ENCODE assay signal across 8 mouse cellular contexts in the genomic region with DNA sequence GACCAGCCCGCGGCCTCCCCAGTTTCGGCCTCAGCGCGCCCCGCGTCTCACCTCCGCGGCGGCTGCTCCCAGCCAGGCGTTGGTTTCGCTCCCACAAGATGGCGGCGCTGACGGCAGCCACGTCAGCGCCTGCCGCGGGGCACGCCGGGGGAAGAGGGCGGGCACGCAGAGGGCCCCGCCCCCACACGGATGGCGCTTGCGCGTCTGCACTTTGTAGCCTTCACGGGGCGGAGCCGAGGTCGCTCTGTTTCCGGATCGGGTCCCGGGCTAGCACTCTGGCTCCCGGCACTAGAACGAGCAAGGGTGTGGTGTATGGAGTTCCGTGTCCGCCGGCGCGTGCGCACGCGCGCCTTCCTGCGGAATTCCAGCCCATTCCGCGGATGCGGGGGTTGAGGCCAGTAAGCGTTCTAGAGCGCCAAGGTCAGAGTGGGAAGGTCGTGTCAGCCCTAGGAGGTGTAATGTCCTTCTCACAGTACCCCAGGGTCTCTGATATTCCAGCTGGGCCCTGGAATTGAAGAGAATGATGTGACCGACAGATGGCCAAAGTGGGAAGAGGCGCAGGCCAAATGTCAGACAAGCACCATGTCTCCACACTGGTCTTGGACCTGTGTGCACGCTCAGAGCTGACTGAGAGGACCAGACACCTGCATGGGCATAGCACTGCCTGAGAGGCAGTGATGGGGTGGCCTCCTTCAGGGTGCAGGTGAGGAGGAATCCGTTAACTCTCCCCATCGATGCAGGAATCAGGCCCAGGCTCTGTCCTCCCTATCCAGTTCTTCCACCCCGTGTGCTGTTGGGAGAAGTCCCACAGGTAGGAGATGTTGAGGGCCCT. TPM values are rescaled to one million over a fixed set of nuclear protein-coding genes. Genes with fewer than 3 reads are reported as not detected.
DNase-seq lines count a peak whose midpoint lies in the region; ATAC-seq and TF ChIP-seq lines count a peak whose summit lies in the region.

A gene (minus strand): TSS at position 149 of the 832 bp plus-strand sequence.

- H3K4me1 ChIP-seq in hindbrain, embryonic 10.5 days (replicated peaks) = peaks cover 38% of the 10 kb centered on the region
- peaks cover 31% of the 10 kb centered on the region for H3K4me1 ChIP-seq in lung, postnatal 0 days (ENCODE audit: insufficient read depth, low read depth, low read length)

- DNase-seq in MEL-GATA-1-ER (ENCODE audit: extremely low read depth, low read depth) = peak; percentile 90
- peak; percentile 96 for DNase-seq in cerebellum, adult 8-10 months
- peak; percentile 95 for DNase-seq in hindbrain, embryonic 10.5 days (ENCODE audit: low spot score)
- DNase-seq in layer of hippocampus, adult 9-11 months = peak; percentile 97
- DNase-seq in lung, postnatal 0 days (ENCODE audit: low spot score) = peak; percentile 97
- peak; percentile 94 for DNase-seq in ovary, postnatal 14 days (ENCODE audit: low spot score)
- peak; percentile 98 for DNase-seq in thymus, postnatal 14 days

- peak within 1 kb of the TSS; percentile 98 for H3K27ac ChIP-seq in hindbrain, embryonic 10.5 days
- H3K27ac ChIP-seq in lung, postnatal 0 days (ENCODE audit: low read length) = peak within 1 kb of the TSS; percentile 99

- WGBS in hindbrain, embryonic 10.5 days = 4% methylated on average over 59 of the region's 59 CpGs
- WGBS in lung, postnatal 0 days = 6% methylated on average over 52 of the region's 59 CpGs

- H3K9ac ChIP-seq in lung, postnatal 0 days (replicated peaks; ENCODE audit: low read depth) = peak within 1 kb of the TSS; percentile 99

- no peaks in the 10 kb centered on the region for H3K27me3 ChIP-seq in hindbrain, embryonic 10.5 days (ENCODE audit: insufficient read depth, poor library complexity, severe bottlenecking)
- H3K27me3 ChIP-seq in lung, postnatal 0 days (replicated peaks; ENCODE audit: insufficient read depth, low read length) = no peaks in the 10 kb centered on the region

- peak within 1 kb of the TSS; percentile 93 for H3K4me2 ChIP-seq in lung, postnatal 0 days (replicated peaks; ENCODE audit: low read depth, low read length)

- H3K4me3 ChIP-seq in hindbrain, embryonic 10.5 days = peak within 1 kb of the TSS; percentile 84
- peak within 1 kb of the TSS; percentile 99 for H3K4me3 ChIP-seq in lung, postnatal 0 days (ENCODE audit: low read depth, low read length)

- H3K36me3 ChIP-seq in hindbrain, embryonic 10.5 days = peaks cover 13% of the 10 kb centered on the region
- H3K36me3 ChIP-seq in lung, postnatal 0 days (ENCODE audit: insufficient read depth, low read length) = no peaks in the 10 kb centered on the region

- TF ChIP-seq EP300 in lung, postnatal 0 days (IDR thresholded peaks at IDR 0.05) = no peak

- ATAC-seq in frontal cortex, adult (ENCODE audit: low TSS enrichment) = peak; percentile 90
- ATAC-seq in lung, postnatal 0 days = peak; percentile 96

- H3K9me3 ChIP-seq in hindbrain, embryonic 10.5 days = no peaks in the 10 kb centered on the region
- H3K9me3 ChIP-seq in lung, postnatal 0 days (ENCODE audit: low read length) = no peaks in the 10 kb centered on the region

- TF ChIP-seq CTCF in lung, postnatal 0 days (IDR thresholded peaks at IDR 0.05) = peak; percentile 17; the same call in 1 of the 2 replicates

RNA-seq across cellular contexts. Expression of the gene that starts here (rescaled TPM):
- 669 and 687 TPM in 2 replicates for polyA plus RNA-seq in hindbrain, embryonic 10.5 days (2016; fragmentation: Nextera tagmentation; extraction: Ambion mirVana)
- 630 and 647 TPM in 2 replicates for polyA plus RNA-seq in lung, postnatal 0 days (2015; fragmentation: Nextera tagmentation; extraction: Ambion mirVana)

Comparison
In these comparisons a context has a peak if more than half of its experiments do, and no peak if none do; other contexts are left out.
1. Peak in every context shown above with its lines: DNase-seq, ATAC-seq, H3K4me3 ChIP-seq and H3K27ac ChIP-seq.